Mouse (Mus musculus) limb, embryonic 14.5 days (tissue): ENCODE measurements around the gene Rdh9. TPM values are rescaled to one million over a fixed set of nuclear protein-coding genes. Genes with fewer than 3 reads are reported as not detected.

Experiments
- ATAC-seq: fragments of 200-750 bp; cut with Nextera tagmentation; 2 replicates; pipeline ENCODE4 v1.8.0; 2017; ENCODE audit warnings: low read depth, moderate number of reproducible peaks, moderate TSS enrichment; ENCODE audit not compliant: low FRiP score
- DNase-seq: peaks from one replicate; pipeline ENCODE4 v3.0.0-alpha.2; 2015; ENCODE audit warnings: low spot score
- H3K27ac ChIP-seq: fragments of 300-500 bp; sonication (generic); replicated peaks from 2 replicates; pipeline ENCODE4 v1.5.1; 2014; ENCODE audit warnings: low read depth, mild to moderate bottlenecking, low read length, moderate library complexity, mixed read lengths
- H3K27me3 ChIP-seq: fragments of 300-500 bp; sonication (generic); 2 replicates; pipeline ENCODE4 v1.6.1; 2014; ENCODE audit warnings: low read length, mixed read lengths; ENCODE audit not compliant: control insufficient read depth, insufficient read depth
- H3K36me3 ChIP-seq: fragments of 300-500 bp; sonication (generic); 2 replicates; pipeline ENCODE4 v1.6.1; 2014; ENCODE audit warnings: mild to moderate bottlenecking, low read length, moderate library complexity, mixed read lengths; ENCODE audit not compliant: control insufficient read depth, insufficient read depth
- H3K4me1 ChIP-seq: fragments of 300-500 bp; sonication (generic); 2 replicates; pipeline ENCODE4 v1.6.1; 2014; ENCODE audit warnings: antibody characterized with exemption, low read length, mixed read lengths; ENCODE audit not compliant: control insufficient read depth, insufficient read depth
- H3K4me2 ChIP-seq: fragments of 300-500 bp; sonication (generic); replicated peaks from 2 replicates; pipeline ENCODE4 v1.6.1; 2014; ENCODE audit warnings: low read depth, mild to moderate bottlenecking, low read length, moderate library complexity; ENCODE audit not compliant: severe bottlenecking
- H3K4me3 ChIP-seq: fragments of 300-500 bp; sonication (generic); replicated peaks from 2 replicates; pipeline ENCODE4 v1.5.1; 2014; ENCODE audit warnings: low read length
- H3K9ac ChIP-seq: fragments of 300-500 bp; sonication (generic); 2 replicates; pipeline ENCODE4 v1.6.1; 2014; ENCODE audit warnings: mild to moderate bottlenecking, low read depth, low read length, moderate library complexity; ENCODE audit not compliant: severe bottlenecking
- H3K9me3 ChIP-seq: fragments of 300-500 bp; sonication (generic); 2 replicates; pipeline ENCODE4 v1.6.1; 2016; ENCODE audit warnings: low read length; ENCODE audit not compliant: control insufficient read depth
- POLR2A ChIP-seq: fragments of 200-500 bp; IDR thresholded peaks from 2 replicates; pipeline ENCODE4 v1.8.0; 2012; ENCODE audit warnings: inconsistent platforms, mild to moderate bottlenecking, moderate library complexity, borderline replicate concordance; ENCODE audit not compliant: insufficient read depth, insufficient read length; ENCODE audit errors: extremely low read depth
- WGBS: fragments of 180-500 bp; shearing (Covaris S2); extraction: QIAGEN DNeasy Blood & Tissue Kit; methylation state at CpG from one replicate; pipeline ENCODE4 v1.1.7; 2014; 5-methylcytosine and 5-hydroxymethylcytosine counted together
- polyA plus RNA-seq, 2 experiments: library from polyadenylated mRNA; depleted of rRNA in 1 of 2; stranded (reverse) in 1 of 2; unstranded in 1 of 2; fragments of >200 nt; fragmentation: Nextera tagmentation in 1 of 2; extraction: Ambion mirVana in 1 of 2; gene quantifications; 2 replicates each; pipeline versions ENCODE4 v1.2.1 to v1.2.3; 2012 to 2014

The Rdh9 gene
- polyA plus RNA-seq, 2 experiments, result 0.33 TPM; not detected in 1

DNA sequence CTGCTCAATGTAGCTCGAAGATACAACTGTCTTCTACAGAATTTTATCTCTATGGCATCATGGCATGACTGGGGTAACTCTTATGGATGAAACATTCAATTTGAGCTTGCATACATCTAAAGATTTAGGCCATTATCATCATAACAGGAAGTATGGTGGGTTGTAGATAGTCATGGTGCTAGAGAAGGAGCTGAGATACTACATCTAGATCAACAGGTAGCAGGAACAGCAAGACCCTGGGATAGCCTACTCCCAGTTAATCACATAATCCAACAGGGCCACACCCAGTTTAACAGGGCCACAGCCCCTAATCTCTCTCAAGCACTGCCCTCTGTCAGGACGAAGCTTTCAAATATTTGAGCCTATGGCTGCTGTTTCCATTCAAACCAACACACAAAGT is 64.6 kb downstream of the Rdh9 start:
- H3K27ac ChIP-seq, result no peak overlapping the region
- H3K4me2 ChIP-seq, result no peak overlapping the region
- H3K27me3 ChIP-seq, result no peaks in the 10 kb centered on the region
- no peak overlapping the region for H3K4me3 ChIP-seq
- no peak for TF ChIP-seq POLR2A
- no peak overlapping the region for H3K9ac ChIP-seq
- no peaks in the 10 kb centered on the region for H3K36me3 ChIP-seq
- DNase-seq, result no peak
- ATAC-seq, result no peak
- no peaks in the 10 kb centered on the region for H3K9me3 ChIP-seq
- H3K4me1 ChIP-seq, result no peaks in the 10 kb centered on the region
- 66% methylated on average over 2 of the region's 2 CpGs for WGBS

Other genes starting within 250 kb of the Rdh9 start
- 7.2 and 9.6 TPM in 2 replicates for gene Nxph4, start 241.8 kb upstream of the Rdh9 start, polyA plus RNA-seq (2012; rRNA removed)
- gene Nxph4, start 241.8 kb upstream of the Rdh9 start, polyA plus RNA-seq (2014; fragmentation: Nextera tagmentation; extraction: Ambion mirVana), result 17.5 and 19.9 TPM in 2 replicates
- 261 and 271 TPM in 2 replicates for gene Lrp1, start 155.2 kb upstream of the Rdh9 start, polyA plus RNA-seq (2012; rRNA removed)
- 146 and 172 TPM in 2 replicates for gene Lrp1, start 155.2 kb upstream of the Rdh9 start, polyA plus RNA-seq (2014; fragmentation: Nextera tagmentation; extraction: Ambion mirVana)
- gene Stat6, start 133.4 kb upstream of the Rdh9 start, polyA plus RNA-seq (2012; rRNA removed), result 30.7 and 33.5 TPM in 2 replicates
- 22.2 and 24.6 TPM in 2 replicates for gene Stat6, start 133.4 kb upstream of the Rdh9 start, polyA plus RNA-seq (2014; fragmentation: Nextera tagmentation; extraction: Ambion mirVana)
- gene Nemp1, start 109.5 kb upstream of the Rdh9 start, polyA plus RNA-seq (2012; rRNA removed), result 12.3 and 13.9 TPM in 2 replicates
- 9.0 and 10.2 TPM in 2 replicates for gene Nemp1, start 109.5 kb upstream of the Rdh9 start, polyA plus RNA-seq (2014; fragmentation: Nextera tagmentation; extraction: Ambion mirVana)
- gene Nab2, start 107.8 kb upstream of the Rdh9 start, polyA plus RNA-seq (2012; rRNA removed), result 64.5 and 68.3 TPM in 2 replicates
- gene Nab2, start 107.8 kb upstream of the Rdh9 start, polyA plus RNA-seq (2014; fragmentation: Nextera tagmentation; extraction: Ambion mirVana), result 16.4 and 19.9 TPM in 2 replicates
- 1.2 and 1.7 TPM in 2 replicates for gene Myo1a, start 71.2 kb upstream of the Rdh9 start, polyA plus RNA-seq (2012; rRNA removed)
- gene Myo1a, start 71.2 kb upstream of the Rdh9 start, polyA plus RNA-seq (2014; fragmentation: Nextera tagmentation; extraction: Ambion mirVana), result 0.30 and 0.48 TPM in 2 replicates
- gene Tac2, start 51.9 kb upstream of the Rdh9 start, polyA plus RNA-seq (2012; rRNA removed), result 0.58 and 15.2 TPM in 2 replicates
- 0.44 and 0.84 TPM in 2 replicates for gene Tac2, start 51.9 kb upstream of the Rdh9 start, polyA plus RNA-seq (2014; fragmentation: Nextera tagmentation; extraction: Ambion mirVana)
- 10.7 and 12.5 TPM in 2 replicates for gene Zbtb39, start 36.8 kb upstream of the Rdh9 start, polyA plus RNA-seq (2012; rRNA removed)
- gene Zbtb39, start 36.8 kb upstream of the Rdh9 start, polyA plus RNA-seq (2014; fragmentation: Nextera tagmentation; extraction: Ambion mirVana), result 4.2 and 4.4 TPM in 2 replicates
- gene Gpr182, start 24.7 kb upstream of the Rdh9 start, polyA plus RNA-seq (2012; rRNA removed), result 0.88 and 1.4 TPM in 2 replicates
- gene Gpr182, start 24.7 kb upstream of the Rdh9 start, polyA plus RNA-seq (2014; fragmentation: Nextera tagmentation; extraction: Ambion mirVana), result 0.39 and 0.40 TPM in 2 replicates
- 0.11 and 0.12 TPM in 2 replicates for gene Rdh1, start 16.7 kb upstream of the Rdh9 start, polyA plus RNA-seq (2012; rRNA removed)
- gene Rdh1, start 16.7 kb upstream of the Rdh9 start, polyA plus RNA-seq (2014; fragmentation: Nextera tagmentation; extraction: Ambion mirVana), result 0.08 TPM in 1 of 2 replicates, not detected in the other
- gene Rdh16f1, start 16.6 kb upstream of the Rdh9 start, polyA plus RNA-seq (2012; rRNA removed), result 0.15 and 0.16 TPM in 2 replicates
- 0.59 TPM in 1 of 2 replicates, not detected in the other for gene Rdh16f1, start 16.6 kb upstream of the Rdh9 start, polyA plus RNA-seq (2014; fragmentation: Nextera tagmentation; extraction: Ambion mirVana)
- gene Rdh16, start 24.8 kb downstream of the Rdh9 start, polyA plus RNA-seq (2012; rRNA removed), result 0.10 TPM in 1 of 2 replicates, not detected in the other
- gene Rdh16, start 24.8 kb downstream of the Rdh9 start, polyA plus RNA-seq (2014; fragmentation: Nextera tagmentation; extraction: Ambion mirVana), result 0.06 TPM in 1 of 2 replicates, not detected in the other
- not detected in 2 replicates for gene Rdh19, start 73.5 kb downstream of the Rdh9 start, polyA plus RNA-seq (2012; rRNA removed)
- gene Rdh19, start 73.5 kb downstream of the Rdh9 start, polyA plus RNA-seq (2014; fragmentation: Nextera tagmentation; extraction: Ambion mirVana), result not detected in 2 replicates
- not detected in 2 replicates for gene Rdh16f2, start 90.1 kb downstream of the Rdh9 start, polyA plus RNA-seq (2012; rRNA removed)
- not detected in 2 replicates for gene Rdh16f2, start 90.1 kb downstream of the Rdh9 start, polyA plus RNA-seq (2014; fragmentation: Nextera tagmentation; extraction: Ambion mirVana)
- gene Rdh7, start 112.4 kb downstream of the Rdh9 start, polyA plus RNA-seq (2012; rRNA removed), result 0.05 TPM in 1 of 2 replicates, not detected in the other
- gene Rdh7, start 112.4 kb downstream of the Rdh9 start, polyA plus RNA-seq (2014; fragmentation: Nextera tagmentation; extraction: Ambion mirVana), result not detected in 2 replicates
- gene Sdr9c7, start 122.1 kb downstream of the Rdh9 start, polyA plus RNA-seq (2012; rRNA removed), result 0.60 and 1.0 TPM in 2 replicates
- 1.0 and 1.4 TPM in 2 replicates for gene Sdr9c7, start 122.1 kb downstream of the Rdh9 start, polyA plus RNA-seq (2014; fragmentation: Nextera tagmentation; extraction: Ambion mirVana)
- not detected in 2 replicates for gene Hsd17b6, start 231.2 kb downstream of the Rdh9 start, polyA plus RNA-seq (2012; rRNA removed)
- gene Hsd17b6, start 231.2 kb downstream of the Rdh9 start, polyA plus RNA-seq (2014; fragmentation: Nextera tagmentation; extraction: Ambion mirVana), result not detected in 2 replicates
- gene Prim1, start 238.8 kb downstream of the Rdh9 start, polyA plus RNA-seq (2012; rRNA removed), result 47.6 and 59.5 TPM in 2 replicates
- gene Prim1, start 238.8 kb downstream of the Rdh9 start, polyA plus RNA-seq (2014; fragmentation: Nextera tagmentation; extraction: Ambion mirVana), result 73.9 and 76.5 TPM in 2 replicates